Mouse (Mus musculus): Measurements from ENCODE around the gene Wfikkn2. TPM values are rescaled to one million over a fixed set of nuclear protein-coding genes. Genes with fewer than 3 reads are reported as not detected.

Wfikkn2 gene
- polyA plus RNA-seq, 1 experiment from 2014 or later = 1.8 TPM

GRCm38 (mm10) chr11:94215581-94215980 is 30.2 kb downstream of the Wfikkn2 start:
- H3K4me3 ChIP-seq (ENCODE audit: low read depth, low read length) = no peak overlapping the region
- H3K4me1 ChIP-seq (ENCODE audit: control insufficient read depth, insufficient read depth, low read length) = peaks cover 13% of the 10 kb centered on the region
- H3K36me3 ChIP-seq (ENCODE audit: control insufficient read depth, insufficient read depth, low read length) = peaks cover 6% of the 10 kb centered on the region; the same call in 1 of the 2 replicates
- no peaks in the 10 kb centered on the region for H3K9me3 ChIP-seq (ENCODE audit: control insufficient read depth, low read length)
- H3K9ac ChIP-seq (ENCODE audit: low read length) = no peak overlapping the region
- 85% methylated on average over 3 of the region's 3 CpGs for WGBS
- H3K27ac ChIP-seq (ENCODE audit: low read depth, low read length) = no peak overlapping the region
- ATAC-seq (ENCODE audit: low FRiP score) = no peak
- H3K27me3 ChIP-seq (ENCODE audit: control insufficient read depth, insufficient read depth, low read length) = no peaks in the 10 kb centered on the region
- no peak for DNase-seq (ENCODE audit: low spot score, missing footprints)
- no peak overlapping the region for H3K4me2 ChIP-seq

GRCm38 (mm10) chr11:94213735-94214594 is 31.8 kb downstream of the Wfikkn2 start:
- no peak for ATAC-seq (ENCODE audit: low FRiP score)
- H3K9ac ChIP-seq (ENCODE audit: low read length) = no peak overlapping the region
- H3K4me1 ChIP-seq (ENCODE audit: control insufficient read depth, insufficient read depth, low read length) = peaks cover 17% of the 10 kb centered on the region

GRCm38 (mm10) chr11:94212997-94213396 is 32.8 kb downstream of the Wfikkn2 start:
- Histone ChIP-seq H3K36me3 (ENCODE audit: control insufficient read depth, insufficient read depth, low read length) (peaks cover 6% of the 10 kb centered on the region; the same call in 1 of the 2 replicates), H3K27me3 (ENCODE audit: control insufficient read depth, insufficient read depth, low read length) (no peaks in the 10 kb centered on the region), H3K9me3 (ENCODE audit: control insufficient read depth, low read length) (no peaks in the 10 kb centered on the region), H3K4me3 (ENCODE audit: low read depth, low read length) (peak overlapping the region; percentile 96), H3K4me1 (ENCODE audit: control insufficient read depth, insufficient read depth, low read length) (peaks cover 17% of the 10 kb centered on the region), H3K27ac (ENCODE audit: low read depth, low read length) (no peak overlapping the region), H3K4me2 (peak overlapping the region; percentile 75), H3K9ac (ENCODE audit: low read length) (peak overlapping the region; percentile 95; the same call in 1 of the 2 replicates)
- ATAC-seq (ENCODE audit: low FRiP score) (no peak), DNase-seq (ENCODE audit: low spot score, missing footprints) (no peak)
- 80% methylated on average over 4 of the region's 4 CpGs for WGBS

More at GRCm38 (mm10) chr11:94213735-94214594, 31.8 kb downstream of the Wfikkn2 start:
- 92% methylated on average over 29 of the region's 29 CpGs for WGBS
- no peaks in the 10 kb centered on the region for H3K9me3 ChIP-seq (ENCODE audit: control insufficient read depth, low read length)
- no peaks in the 10 kb centered on the region for H3K27me3 ChIP-seq (ENCODE audit: control insufficient read depth, insufficient read depth, low read length)
- H3K27ac ChIP-seq (ENCODE audit: low read depth, low read length) = no peak overlapping the region
- H3K4me2 ChIP-seq = no peak overlapping the region
- no peak for DNase-seq (ENCODE audit: low spot score, missing footprints)
- no peak overlapping the region for H3K4me3 ChIP-seq (ENCODE audit: low read depth, low read length)
- H3K36me3 ChIP-seq (ENCODE audit: control insufficient read depth, insufficient read depth, low read length) = peaks cover 6% of the 10 kb centered on the region; the same call in 1 of the 2 replicates

GRCm38 (mm10) chr11:94212489-94212836 is 33.3 kb downstream of the Wfikkn2 start:
- peaks cover 17% of the 10 kb centered on the region for H3K4me1 ChIP-seq (ENCODE audit: control insufficient read depth, insufficient read depth, low read length)
- H3K27me3 ChIP-seq (ENCODE audit: control insufficient read depth, insufficient read depth, low read length) = no peaks in the 10 kb centered on the region
- WGBS = under 1% methylated on average over 7 of the region's 7 CpGs
- H3K27ac ChIP-seq (ENCODE audit: low read depth, low read length) = peak overlapping the region; percentile 76
- H3K9ac ChIP-seq (ENCODE audit: low read length) = peak overlapping the region; percentile 95
- H3K4me3 ChIP-seq (ENCODE audit: low read depth, low read length) = peak overlapping the region; percentile 96
- DNase-seq (ENCODE audit: low spot score, missing footprints) = no peak
- H3K36me3 ChIP-seq (ENCODE audit: control insufficient read depth, insufficient read depth, low read length) = peaks cover 6% of the 10 kb centered on the region; the same call in 1 of the 2 replicates
- peak overlapping the region; percentile 75 for H3K4me2 ChIP-seq
- no peaks in the 10 kb centered on the region for H3K9me3 ChIP-seq (ENCODE audit: control insufficient read depth, low read length)
- no peak for ATAC-seq (ENCODE audit: low FRiP score)

GRCm38 (mm10) chr11:94211651-94212488 is 33.9 kb downstream of the Wfikkn2 start:
- peaks cover 6% of the 10 kb centered on the region; the same call in 1 of the 2 replicates for H3K36me3 ChIP-seq (ENCODE audit: control insufficient read depth, insufficient read depth, low read length)
- ATAC-seq (ENCODE audit: low FRiP score) (peak; percentile 28), DNase-seq (ENCODE audit: low spot score, missing footprints) (peak; percentile 97)
- H3K4me3 ChIP-seq (ENCODE audit: low read depth, low read length) = peak overlapping the region; percentile 96
- no peaks in the 10 kb centered on the region for H3K9me3 ChIP-seq (ENCODE audit: control insufficient read depth, low read length)
- no peaks in the 10 kb centered on the region for H3K27me3 ChIP-seq (ENCODE audit: control insufficient read depth, insufficient read depth, low read length)
- H3K27ac ChIP-seq (ENCODE audit: low read depth, low read length) = peak overlapping the region; percentile 98
- H3K4me2 ChIP-seq = peak overlapping the region; percentile 75
- H3K9ac ChIP-seq (ENCODE audit: low read length) = peak overlapping the region; percentile 95
- under 1% methylated on average over 47 of the region's 61 CpGs for WGBS
- peaks cover 17% of the 10 kb centered on the region for H3K4me1 ChIP-seq (ENCODE audit: control insufficient read depth, insufficient read depth, low read length)

- peak; percentile 100 for DNase-seq (ENCODE audit: low spot score, missing footprints)
- peak within 1 kb of the TSS; percentile 96 for H3K4me3 ChIP-seq (ENCODE audit: low read depth, low read length)
- peak; percentile 98 for ATAC-seq (ENCODE audit: low FRiP score)
- no peaks in the 10 kb centered on the region for H3K27me3 ChIP-seq (ENCODE audit: control insufficient read depth, insufficient read depth, low read length)
- H3K27ac ChIP-seq (ENCODE audit: low read depth, low read length) = peak within 1 kb of the TSS; percentile 98
- WGBS = under 1% methylated on average over 37 of the region's 55 CpGs
- peak within 1 kb of the TSS; percentile 97 for H3K4me2 ChIP-seq
- peaks cover 6% of the 10 kb centered on the region; the same call in 1 of the 2 replicates for H3K36me3 ChIP-seq (ENCODE audit: control insufficient read depth, insufficient read depth, low read length)
- H3K4me1 ChIP-seq (ENCODE audit: control insufficient read depth, insufficient read depth, low read length) = peaks cover 14% of the 10 kb centered on the region
- H3K9ac ChIP-seq (ENCODE audit: low read length) = peak within 1 kb of the TSS; percentile 95
- H3K9me3 ChIP-seq (ENCODE audit: control insufficient read depth, low read length) = no peaks in the 10 kb centered on the region
Measured at GRCm38 (mm10) chr11:94211124-94211603, 34.6 kb downstream of the Wfikkn2 start, which contains the start of gene Tob1. Gene Tob1 (plus strand): TSS chr11:94211454.

- Histone ChIP-seq H3K4me2 (peak overlapping the region; percentile 97), H3K27me3 (ENCODE audit: control insufficient read depth, insufficient read depth, low read length) (no peaks in the 10 kb centered on the region), H3K36me3 (ENCODE audit: control insufficient read depth, insufficient read depth, low read length) (peaks cover 6% of the 10 kb centered on the region; the same call in 1 of the 2 replicates), H3K9ac (ENCODE audit: low read length) (peak overlapping the region; percentile 70), H3K27ac (ENCODE audit: low read depth, low read length) (peak overlapping the region; percentile 88), H3K9me3 (ENCODE audit: control insufficient read depth, low read length) (no peaks in the 10 kb centered on the region), H3K4me3 (ENCODE audit: low read depth, low read length) (peak overlapping the region; percentile 42), H3K4me1 (ENCODE audit: control insufficient read depth, insufficient read depth, low read length) (peaks cover 9% of the 10 kb centered on the region)
- DNase-seq (ENCODE audit: low spot score, missing footprints) (peak; percentile 97), ATAC-seq (ENCODE audit: low FRiP score) (peak; percentile 75)
- WGBS = under 1% methylated on average over 46 of the region's 56 CpGs
Measured at GRCm38 (mm10) chr11:94210191-94211086, 35.4 kb downstream of the Wfikkn2 start.

- H3K27me3 ChIP-seq (ENCODE audit: control insufficient read depth, insufficient read depth, low read length) = no peaks in the 10 kb centered on the region
- peak overlapping the region; percentile 70 for H3K9ac ChIP-seq (ENCODE audit: low read length)
- H3K27ac ChIP-seq (ENCODE audit: low read depth, low read length) = peak overlapping the region; percentile 80
- H3K4me3 ChIP-seq (ENCODE audit: low read depth, low read length) = peak overlapping the region; percentile 42
- no peaks in the 10 kb centered on the region for H3K9me3 ChIP-seq (ENCODE audit: control insufficient read depth, low read length)
- 2% methylated on average over 14 of the region's 14 CpGs for WGBS
- peaks cover 6% of the 10 kb centered on the region; the same call in 1 of the 2 replicates for H3K36me3 ChIP-seq (ENCODE audit: control insufficient read depth, insufficient read depth, low read length)
- H3K4me1 ChIP-seq (ENCODE audit: control insufficient read depth, insufficient read depth, low read length) = peaks cover 8% of the 10 kb centered on the region; the same call in 1 of the 2 replicates
- peak overlapping the region; percentile 97 for H3K4me2 ChIP-seq
- ATAC-seq (ENCODE audit: low FRiP score) = no peak
- DNase-seq (ENCODE audit: low spot score, missing footprints) = peak; percentile 96
Measured at GRCm38 (mm10) chr11:94209695-94210131, 36.1 kb downstream of the Wfikkn2 start.

All from midbrain, embryonic 11.5 days (tissue).